Mouse (Mus musculus): ENCODE data around the gene Dcaf4.

- TF ChIP-seq E2F4 (IDR thresholded peaks at IDR 0.05; ENCODE audit: insufficient read depth) = no peak
- no peak for TF ChIP-seq CEBPB (IDR thresholded peaks at IDR 0.05; ENCODE audit: insufficient read depth, poor library complexity, severe bottlenecking)
- TF ChIP-seq MYOG (IDR thresholded peaks at IDR 0.05; ENCODE audit: control insufficient read depth in 1 of 3, insufficient read depth in 1 of 3, insufficient read length in 2 of 3, low read depth in 2 of 3) = no peak
These were observed 24.3 kb upstream of the Dcaf4 start for GRCm38 (mm10) chr12:83495961-83496282.

Measured in myocyte (in vitro differentiated cells).